Mouse (Mus musculus): ENCODE measurements around the gene Pax5. TPM values are rescaled to one million over a fixed set of nuclear protein-coding genes. Genes with fewer than 3 reads are reported as not detected.

Gene Pax5
- total and polyA plus RNA-seq, 3 experiments, result not detected

DNA sequence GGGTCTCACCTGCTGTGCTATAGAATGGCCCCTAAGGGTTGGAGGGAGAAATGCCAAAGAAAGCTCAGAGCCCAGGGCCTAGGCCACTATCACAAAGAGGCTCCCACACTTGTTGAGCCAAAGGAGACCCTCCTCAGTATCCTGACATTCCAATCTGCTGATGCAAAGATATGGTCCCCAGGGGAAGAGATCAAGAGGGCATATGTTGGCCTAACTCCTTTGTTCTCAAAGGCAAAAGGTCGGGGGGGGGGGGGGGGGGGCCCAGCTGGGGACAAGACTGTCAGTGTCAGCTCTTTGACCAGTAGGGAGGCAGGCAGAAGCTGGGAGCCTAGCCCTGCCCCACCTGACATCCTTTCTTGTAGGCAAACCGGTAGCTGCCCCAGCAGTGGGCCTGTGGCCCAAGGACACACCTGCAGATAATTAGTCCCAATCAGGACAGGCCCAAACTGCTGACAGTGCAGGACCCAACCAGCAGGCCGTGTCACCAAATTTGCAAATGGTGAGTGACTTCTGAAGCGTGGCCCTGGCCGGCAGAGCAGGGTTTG is 108.0 kb downstream of the Pax5 start:
- Histone ChIP-seq H3K27me3 (ENCODE audit: control insufficient read depth in 1 of 2, insufficient read depth in 2 of 2, low read length in 2 of 2) (no peaks in the 10 kb centered on the region; a peak in 1 of 4 replicates), H3K79me2 (ENCODE audit: control insufficient read depth, insufficient read depth, low read length, poor library complexity) (no peaks in the 10 kb centered on the region), H3K27ac (ENCODE audit: control insufficient read depth, low read depth, low read length) (no peak overlapping the region), H3K4me1 (ENCODE audit: control insufficient read depth in 1 of 2, insufficient read depth in 2 of 2, low read length in 2 of 2) (no peaks in the 10 kb centered on the region), H3K4me3 (ENCODE audit: control insufficient read depth in 1 of 2, insufficient read depth in 1 of 2, low read depth in 2 of 2, low read length in 2 of 2) (no peak overlapping the region), H3K9ac (ENCODE audit: control insufficient read depth, low read depth, low read length, poor library complexity, severe bottlenecking) (no peak overlapping the region), H3K9me3 (replicated peaks; ENCODE audit: insufficient read depth, low read length) (no peaks in the 10 kb centered on the region), H3K36me3 (ENCODE audit: control insufficient read depth in 1 of 2, insufficient read depth in 2 of 2, low read length in 2 of 2) (no peaks in the 10 kb centered on the region)
- DNase-seq (ENCODE audit: low read depth, low spot score), result no peak
- no peak for TF ChIP-seq USF2 (IDR thresholded peaks at IDR 0.05; ENCODE audit: borderline replicate concordance in 1 of 2, insufficient read depth in 1 of 2, low read depth in 1 of 2, low read length in 2 of 2)
- no peak for TF ChIP-seq E2F4 (IDR thresholded peaks at IDR 0.05; ENCODE audit: borderline replicate concordance, low read depth, low read length)
- TF ChIP-seq MYB (IDR thresholded peaks at IDR 0.05; ENCODE audit: low read depth, low read length), result no peak
- no peak for TF ChIP-seq ZC3H11A (IDR thresholded peaks at IDR 0.05; ENCODE audit: low read depth, low read length)
- no peak for TF ChIP-seq MYC (IDR thresholded peaks at IDR 0.05; ENCODE audit: low read depth, low read length)
- TF ChIP-seq USF1 (IDR thresholded peaks at IDR 0.05; ENCODE audit: low read depth, low read length), result no peak
- no peak for TF ChIP-seq CTCF (IDR thresholded peaks at IDR 0.05 in 2 of 3, conservative IDR thresholded peaks at IDR 0.05 in 1 of 3; ENCODE audit: control insufficient read depth in 1 of 3, insufficient read depth in 1 of 3, low read depth in 2 of 3, low read length in 3 of 3, poor library complexity in 1 of 3, severe bottlenecking in 1 of 3)
- TF ChIP-seq MAFK (IDR thresholded peaks at IDR 0.05; ENCODE audit: borderline replicate concordance, low read depth, low read length), result no peak
- no peak for TF ChIP-seq MEF2A (IDR thresholded peaks at IDR 0.05; ENCODE audit: extremely low read depth, insufficient replicate concordance, low read depth, low read length, poor library complexity, severe bottlenecking)
- TF ChIP-seq ZNF384 (IDR thresholded peaks at IDR 0.05; ENCODE audit: low read depth, low read length), result no peak
- TF ChIP-seq JUND (IDR thresholded peaks at IDR 0.05; ENCODE audit: low read depth, low read length), result no peak
- TF ChIP-seq ZKSCAN1 (IDR thresholded peaks at IDR 0.05; ENCODE audit: low read depth, low read length), result no peak
- no peak for TF ChIP-seq SMC3 (IDR thresholded peaks at IDR 0.05; ENCODE audit: low read depth, low read length)
- no peak for TF ChIP-seq UBTF (IDR thresholded peaks at IDR 0.05; ENCODE audit: borderline replicate concordance, insufficient read depth, low read depth, low read length)
- TF ChIP-seq TCF12 (IDR thresholded peaks at IDR 0.05; ENCODE audit: low read depth, low read length), result no peak
- no peak for TF ChIP-seq NELFE (IDR thresholded peaks at IDR 0.05; ENCODE audit: low read depth, low read length)
- no peak for TF ChIP-seq MXI1 (IDR thresholded peaks at IDR 0.05; ENCODE audit: low read depth, low read length)

DNA sequence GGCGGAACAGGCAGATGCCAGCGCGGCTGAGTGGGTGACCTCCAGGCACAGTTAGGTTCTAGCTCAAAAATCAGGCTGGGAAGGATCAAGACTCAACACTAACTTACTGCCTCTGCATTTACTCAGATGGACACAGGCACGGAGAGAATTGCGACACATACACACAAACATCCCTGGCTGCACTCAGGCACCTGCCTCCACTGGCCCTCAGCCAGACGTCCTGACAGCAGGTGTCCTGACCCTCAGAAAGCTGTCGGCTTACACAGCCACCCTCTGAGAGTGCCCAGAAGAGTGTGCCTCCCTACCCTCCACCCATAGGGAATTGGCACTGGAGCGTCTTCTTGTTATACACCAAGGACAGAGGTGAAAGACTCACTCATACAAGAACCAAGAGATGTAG is 108.9 kb downstream of the Pax5 start:
- TF ChIP-seq SIN3A (IDR thresholded peaks at IDR 0.05; ENCODE audit: low read length) (no peak), UBTF (IDR thresholded peaks at IDR 0.05; ENCODE audit: borderline replicate concordance, insufficient read depth, low read depth, low read length) (no peak), BHLHE40 (IDR thresholded peaks at IDR 0.05; ENCODE audit: borderline replicate concordance, low read depth, low read length) (no peak), RAD21 (IDR thresholded peaks at IDR 0.05; ENCODE audit: low read depth, low read length) (no peak), USF1 (IDR thresholded peaks at IDR 0.05; ENCODE audit: low read depth, low read length) (no peak), KAT2A (conservative IDR thresholded peaks at IDR 0.05; ENCODE audit: low read depth, low read length) (no peak), JUND (IDR thresholded peaks at IDR 0.05; ENCODE audit: low read depth, low read length) (no peak), HCFC1 (IDR thresholded peaks at IDR 0.05; ENCODE audit: low read depth, low read length) (no peak), MAX (IDR thresholded peaks at IDR 0.05; ENCODE audit: low read length) (no peak), TCF12 (IDR thresholded peaks at IDR 0.05; ENCODE audit: low read depth, low read length) (no peak), ZKSCAN1 (IDR thresholded peaks at IDR 0.05; ENCODE audit: low read depth, low read length) (no peak), GABPA (IDR thresholded peaks at IDR 0.05; ENCODE audit: low read depth, low read length) (no peak), GATA1 (IDR thresholded peaks at IDR 0.05; ENCODE audit: low read depth, low read length) (no peak), ETS1 (IDR thresholded peaks at IDR 0.05; ENCODE audit: low read depth, low read length) (no peak), MEF2A (IDR thresholded peaks at IDR 0.05; ENCODE audit: extremely low read depth, insufficient replicate concordance, low read depth, low read length, poor library complexity, severe bottlenecking) (no peak), POLR2AphosphoS5 (IDR thresholded peaks at IDR 0.05; ENCODE audit: borderline replicate concordance, low read depth, low read length) (no peak)
- no peaks in the 10 kb centered on the region for H3K36me3 ChIP-seq (ENCODE audit: control insufficient read depth in 1 of 2, insufficient read depth in 2 of 2, low read length in 2 of 2)
- DNase-seq (ENCODE audit: low read depth, low spot score), result no peak

More for the DNA sequence above, 108.9 kb downstream of the Pax5 start:
- Histone ChIP-seq H3K27ac (ENCODE audit: control insufficient read depth, low read depth, low read length) (no peak overlapping the region), H3K9ac (ENCODE audit: control insufficient read depth, low read depth, low read length, poor library complexity, severe bottlenecking) (no peak overlapping the region), H3K27me3 (ENCODE audit: control insufficient read depth in 1 of 2, insufficient read depth in 2 of 2, low read length in 2 of 2) (peaks cover 0 to under 1% of the 10 kb centered on the region in 2 experiments; a peak in 1 of 4 replicates), H3K4me3 (ENCODE audit: control insufficient read depth in 1 of 2, insufficient read depth in 1 of 2, low read depth in 2 of 2, low read length in 2 of 2) (no peak overlapping the region), H3K79me2 (ENCODE audit: control insufficient read depth, insufficient read depth, low read length, poor library complexity) (no peaks in the 10 kb centered on the region), H3K9me3 (replicated peaks; ENCODE audit: insufficient read depth, low read length) (no peaks in the 10 kb centered on the region), H3K4me1 (ENCODE audit: control insufficient read depth in 1 of 2, insufficient read depth in 2 of 2, low read length in 2 of 2) (no peaks in the 10 kb centered on the region)

Measured in MEL (cell line).